Mouse (Mus musculus): Measurements from ENCODE around the gene Add3.

- TF ChIP-seq USF2 (conservative IDR thresholded peaks at IDR 0.05; ENCODE audit: low read depth, low read length), result no peak
- TF ChIP-seq EP300 (IDR thresholded peaks at IDR 0.05; ENCODE audit: low read length), result no peak
- TF ChIP-seq CTCF (conservative IDR thresholded peaks at IDR 0.05 in 1 of 2, IDR thresholded peaks at IDR 0.05 in 1 of 2; ENCODE audit: low read depth in 2 of 2, low read length in 2 of 2), result no peak
- no peak for TF ChIP-seq SIN3A (IDR thresholded peaks at IDR 0.05; ENCODE audit: low read length)
- TF ChIP-seq MAX (IDR thresholded peaks at IDR 0.05; ENCODE audit: low read length), result no peak
- TF ChIP-seq POLR2A (IDR thresholded peaks at IDR 0.05; ENCODE audit: low read depth, low read length), result no peak
- TF ChIP-seq HCFC1 (IDR thresholded peaks at IDR 0.05; ENCODE audit: low read depth, low read length), result no peak
- no peak for TF ChIP-seq ZMIZ1 (IDR thresholded peaks at IDR 0.05; ENCODE audit: low read depth, low read length)
Measured at GRCm38 (mm10) chr19:53251656-53252055, 111.4 kb downstream of the Add3 start.
